Mouse (Mus musculus): ENCODE data around the gene Pacsin3.

The Pacsin3 gene

GRCm38 (mm10) chr2:91263692-91264660 lies 8.2 kb downstream of the Pacsin3 start:
- DNase-seq = no peak

- DNase-seq = peak; percentile 98 to 99
Measured at GRCm38 (mm10) chr2:91264711-91265681, 9.2 kb downstream of the Pacsin3 start, which contains the start of gene Arfgap2. TSS of gene Arfgap2 (plus strand) at chr2:91264974.

GRCm38 (mm10) chr2:91268042-91268441 lies 12.3 kb downstream of the Pacsin3 start:
- DNase-seq = no peak

GRCm38 (mm10) chr2:91268706-91269105 lies 13.0 kb downstream of the Pacsin3 start:
- no peak for DNase-seq

GRCm38 (mm10) chr2:91269687-91270133 lies 14.0 kb downstream of the Pacsin3 start:
- no peak for DNase-seq

DNA sequence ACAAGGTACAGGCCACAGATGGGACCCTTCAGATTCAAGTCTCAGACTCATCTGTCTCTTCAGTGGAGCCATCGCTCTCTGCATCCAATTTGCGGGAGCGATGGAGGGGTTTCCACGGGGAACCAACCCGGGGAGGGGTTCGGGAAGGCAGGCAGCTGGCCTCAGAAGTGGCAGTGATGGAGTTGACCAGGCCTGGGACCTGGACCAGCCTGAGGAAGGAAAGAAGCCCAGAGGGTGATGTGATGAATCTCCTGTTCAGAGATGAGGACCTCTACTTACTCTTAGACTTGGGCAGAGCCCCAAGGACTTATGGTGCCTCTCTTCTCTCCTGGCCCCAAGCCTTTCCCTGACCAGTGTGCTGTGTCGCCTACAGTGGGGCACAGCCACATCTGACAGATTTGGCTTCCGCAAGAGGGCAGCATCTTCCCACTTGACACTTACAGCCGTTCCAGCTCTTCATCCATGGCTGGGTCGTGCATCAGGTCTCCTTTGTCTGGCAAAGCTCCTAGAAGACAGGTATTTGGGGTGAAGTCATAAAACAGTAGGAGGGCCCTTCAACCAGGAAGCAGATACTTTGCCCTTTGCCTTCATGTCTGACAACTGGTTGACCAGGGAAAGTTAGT lies 23.1 kb downstream of the Pacsin3 start:
- peak; percentile 78 to 85 for DNase-seq

DNA sequence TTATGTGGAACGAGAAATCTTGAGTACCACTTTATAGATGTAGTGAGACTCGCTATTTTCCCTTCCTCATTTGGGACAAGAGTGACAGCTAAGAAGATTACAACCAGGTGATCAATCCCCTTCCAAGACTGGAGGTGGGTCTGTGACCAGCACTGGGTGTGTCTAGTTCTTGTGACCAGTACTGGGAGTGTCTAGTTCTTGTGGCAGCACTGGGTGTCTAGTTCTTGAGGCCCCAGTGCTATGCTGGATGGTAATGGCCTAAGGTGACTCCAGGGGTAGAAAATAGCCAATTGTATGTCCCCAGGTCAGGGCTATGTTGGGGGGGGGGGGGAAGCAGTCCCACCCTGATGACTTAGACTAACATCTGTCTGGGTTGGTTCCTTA lies 23.6 kb downstream of the Pacsin3 start:
- DNase-seq = no peak

DNA sequence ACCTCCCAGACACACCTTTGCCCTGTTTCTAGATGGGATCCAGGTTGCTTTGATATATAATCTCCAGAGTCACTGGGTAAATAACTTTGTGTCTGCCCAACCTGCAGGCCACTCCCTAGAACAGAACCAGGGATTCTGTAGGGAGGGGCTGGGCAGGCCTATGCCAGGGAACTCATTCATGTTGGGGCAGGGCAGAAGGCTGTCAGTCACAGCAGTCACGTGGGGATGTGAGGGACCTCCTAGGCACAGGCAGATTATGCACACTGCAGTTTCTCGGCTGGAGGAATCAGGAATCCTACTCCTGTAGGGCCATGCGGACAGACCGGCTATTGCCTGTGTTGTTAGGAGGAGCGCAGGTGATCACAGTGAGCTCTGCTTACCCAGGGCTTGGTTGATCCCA lies 25.6 kb downstream of the Pacsin3 start:
- DNase-seq = peak; percentile 33 to 55

- DNase-seq = no peak
Measured at GRCm38 (mm10) chr2:91283972-91284371, 28.2 kb downstream of the Pacsin3 start.

- peak; percentile 76 to 81 for DNase-seq
Measured at GRCm38 (mm10) chr2:91284375-91285199, 28.8 kb downstream of the Pacsin3 start.

GRCm38 (mm10) chr2:91285885-91286505 lies 30.2 kb downstream of the Pacsin3 start:
- peak; percentile 92 to 93 for DNase-seq

DNA sequence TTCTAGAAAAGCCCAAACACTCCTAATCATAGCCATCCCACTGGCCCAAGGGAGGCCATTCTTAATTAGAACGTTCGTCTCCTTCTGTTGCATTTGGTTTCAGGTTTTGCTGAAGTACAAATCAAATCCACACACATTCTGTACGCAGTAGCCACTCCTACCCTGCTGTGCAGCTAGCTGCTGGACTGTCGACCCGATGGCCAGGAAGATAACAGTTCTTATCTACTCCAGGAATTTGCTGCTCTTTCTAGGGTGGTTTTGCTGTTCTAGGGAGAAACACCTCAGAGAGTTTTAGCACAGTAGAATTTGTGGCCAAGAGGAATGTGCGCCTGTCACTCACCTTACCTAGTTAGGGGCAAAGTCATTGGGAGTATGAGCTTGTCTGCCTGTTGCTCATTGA lies 31.8 kb downstream of the Pacsin3 start:
- no peak for DNase-seq

- DNase-seq = peak; percentile 24 to 28
Measured at GRCm38 (mm10) chr2:91291197-91292007, 35.6 kb downstream of the Pacsin3 start.

GRCm38 (mm10) chr2:91294226-91294625 lies 38.5 kb downstream of the Pacsin3 start:
- no peak for DNase-seq

DNA sequence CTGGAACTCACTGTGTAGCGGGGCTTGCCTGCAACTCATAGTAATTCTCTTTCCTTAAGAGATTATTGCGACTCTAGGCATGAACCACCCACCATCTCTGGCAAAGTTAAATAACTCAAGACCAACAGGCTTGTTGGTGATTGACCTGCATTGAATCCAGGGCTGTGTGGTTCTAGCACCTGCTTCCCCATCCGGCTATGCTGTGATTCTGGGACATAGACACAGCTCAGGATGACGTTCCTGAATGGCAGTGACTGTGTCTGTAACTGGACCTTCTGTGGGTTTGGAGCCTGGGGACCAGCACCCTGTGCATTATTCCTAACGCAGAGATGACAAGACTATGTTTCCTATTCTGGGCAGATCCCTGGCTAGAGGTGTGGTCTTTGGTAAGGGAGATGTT lies 40.1 kb downstream of the Pacsin3 start:
- DNase-seq = no peak

- no peak for DNase-seq
Measured at GRCm38 (mm10) chr2:91299156-91299555, 43.4 kb downstream of the Pacsin3 start.

GRCm38 (mm10) chr2:91300784-91301183 lies 45.0 kb downstream of the Pacsin3 start:
- no peak for DNase-seq

DNA sequence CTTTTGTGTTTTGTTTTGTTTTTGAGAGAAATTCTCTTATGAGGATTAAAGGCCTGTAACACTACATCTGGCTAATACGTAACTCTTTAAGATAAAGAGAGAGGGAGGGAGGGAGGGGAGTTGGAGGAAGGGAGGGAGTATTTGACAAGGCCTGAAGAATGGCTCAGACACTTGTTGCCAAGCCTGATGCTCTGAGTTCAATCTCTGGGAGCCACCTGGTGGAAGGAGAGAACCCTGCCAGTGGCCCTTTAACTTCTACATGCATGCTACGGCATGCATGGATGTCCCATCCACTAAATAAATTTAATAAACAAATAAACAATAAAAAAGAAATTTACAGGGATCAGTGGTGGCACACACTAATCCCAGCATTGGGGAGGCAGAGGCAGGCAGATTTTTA lies 46.1 kb downstream of the Pacsin3 start:
- no peak for DNase-seq

- DNase-seq = no peak
Measured at GRCm38 (mm10) chr2:91302845-91303244, 47.1 kb downstream of the Pacsin3 start.

GRCm38 (mm10) chr2:91305926-91306325 lies 50.2 kb downstream of the Pacsin3 start:
- DNase-seq = no peak
